Mouse (Mus musculus) layer of hippocampus, adult 2 months (tissue): ENCODE data around the gene Zfp282. TPM values are rescaled to one million over a fixed set of nuclear protein-coding genes. Genes with fewer than 3 reads are reported as not detected.

Experiments used
- DNase-seq, 2 experiments: peaks; one replicate each; pipeline ENCODE4 v3.0.0; 2022; ENCODE audit warnings: low spot score in 2 of 2
- H3K27ac ChIP-seq: fragments of 200-600 bp; 2 replicates; pipeline ENCODE4 v1.8.1; 2022
- H3K4me3 ChIP-seq: fragments of 200-600 bp; 2 replicates; pipeline ENCODE4 v1.8.1; 2022; ENCODE audit warnings: mild to moderate bottlenecking
- CTCF ChIP-seq: fragments of 200-600 bp; conservative IDR thresholded peaks from 2 replicates; pipeline ENCODE4 v1.8.1; 2022; ENCODE audit warnings: antibody characterized with exemption, mild to moderate bottlenecking, moderate library complexity
- total RNA-seq, 2 experiments: library from RNA; stranded (reverse); gene quantifications; 2 replicates each; pipeline ENCODE4 v1.2.3; 2021

The Zfp282 gene
- total RNA-seq, 2 experiments from 2014 or later = 13.3 to 13.5 TPM

DNA sequence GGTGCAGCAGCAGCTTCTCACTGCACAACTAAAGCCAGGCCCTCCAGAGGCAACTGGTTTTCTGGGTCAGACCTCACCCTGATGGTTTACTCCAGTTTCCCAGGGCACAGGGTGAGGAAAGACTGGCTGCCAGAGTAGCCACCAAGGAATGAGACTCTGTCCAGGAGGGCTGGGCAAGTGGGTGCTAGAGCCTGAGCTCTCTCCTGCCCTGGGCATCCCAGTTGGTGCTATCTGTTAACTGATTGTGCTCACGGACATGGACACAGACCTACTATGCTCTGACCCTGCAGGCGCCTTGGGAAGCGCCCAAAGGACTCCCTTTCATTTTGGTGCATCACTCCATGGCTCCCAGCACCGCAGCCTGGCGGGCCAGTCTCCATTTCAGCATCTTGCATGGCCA is 29.3 kb downstream of the Zfp282 start:
- no peak overlapping the region for H3K27ac ChIP-seq
- no peak for DNase-seq
- no peak for TF ChIP-seq CTCF
- H3K4me3 ChIP-seq = no peak overlapping the region

DNA sequence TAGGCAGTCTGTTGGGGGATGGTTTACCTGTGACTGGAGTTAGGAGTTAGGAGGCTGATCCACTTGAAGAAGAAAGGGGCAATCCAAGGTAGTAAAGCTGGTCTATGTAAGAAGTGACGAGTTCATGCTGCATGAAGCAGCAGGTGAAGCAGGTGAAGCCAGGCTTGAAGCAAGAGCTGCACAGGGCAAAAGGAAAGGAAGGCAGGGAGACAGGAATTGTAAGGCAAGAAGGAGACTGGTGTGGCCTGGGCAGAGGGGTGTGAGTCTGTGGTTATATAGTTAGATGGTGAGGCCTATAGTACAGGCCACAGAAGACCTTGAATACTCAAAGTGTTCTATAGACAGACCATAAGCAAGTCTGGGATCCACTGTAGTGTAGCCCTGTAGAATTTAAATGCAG is 32.0 kb downstream of the Zfp282 start:
- TF ChIP-seq CTCF = no peak
- DNase-seq = no peak
- Histone ChIP-seq H3K4me3 (no peak overlapping the region), H3K27ac (no peak overlapping the region)

DNA sequence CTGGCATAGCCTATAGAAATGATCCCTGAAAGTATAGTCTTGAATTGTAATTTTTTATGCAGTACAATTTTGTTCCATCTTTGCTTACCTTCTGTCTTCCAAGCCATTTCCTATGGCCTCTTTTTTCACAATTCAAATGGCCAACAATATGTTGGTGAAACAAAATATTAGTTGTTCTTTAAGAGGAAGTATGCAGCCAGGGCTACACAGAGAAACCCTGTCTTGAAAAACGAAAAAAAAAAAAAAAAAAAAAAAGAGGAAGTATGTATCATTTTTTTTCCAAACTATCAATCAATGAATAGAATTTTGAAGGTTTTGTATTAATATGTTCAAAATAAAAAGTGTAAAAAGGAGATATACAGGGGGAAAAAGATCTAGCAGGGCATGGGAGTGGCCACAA is 34.6 kb downstream of the Zfp282 start:
- no peak for TF ChIP-seq CTCF
- Histone ChIP-seq H3K27ac (no peak overlapping the region), H3K4me3 (no peak overlapping the region)
- DNase-seq = no peak

DNA sequence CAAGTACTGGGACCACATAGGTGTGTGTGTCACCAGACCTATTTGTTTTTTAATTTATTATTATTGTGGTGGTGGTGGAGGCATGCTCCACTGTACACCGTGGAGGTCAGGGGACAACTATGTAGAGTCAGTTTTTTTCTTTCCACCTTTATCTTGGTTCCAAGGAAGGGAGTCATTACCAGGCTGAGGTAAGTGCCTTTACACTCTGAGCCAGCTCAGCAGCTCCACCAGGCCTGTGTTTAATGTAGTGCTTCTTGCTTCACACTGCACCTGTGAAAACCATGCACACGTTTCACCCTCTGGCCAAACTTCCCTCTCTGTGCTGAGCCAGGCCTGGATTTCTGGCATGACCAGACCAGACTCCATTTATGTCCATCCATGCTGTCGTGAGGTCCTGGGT is 36.0 kb downstream of the Zfp282 start:
- no peak overlapping the region for H3K27ac ChIP-seq
- H3K4me3 ChIP-seq = no peak overlapping the region
- no peak for DNase-seq
- no peak for TF ChIP-seq CTCF

DNA sequence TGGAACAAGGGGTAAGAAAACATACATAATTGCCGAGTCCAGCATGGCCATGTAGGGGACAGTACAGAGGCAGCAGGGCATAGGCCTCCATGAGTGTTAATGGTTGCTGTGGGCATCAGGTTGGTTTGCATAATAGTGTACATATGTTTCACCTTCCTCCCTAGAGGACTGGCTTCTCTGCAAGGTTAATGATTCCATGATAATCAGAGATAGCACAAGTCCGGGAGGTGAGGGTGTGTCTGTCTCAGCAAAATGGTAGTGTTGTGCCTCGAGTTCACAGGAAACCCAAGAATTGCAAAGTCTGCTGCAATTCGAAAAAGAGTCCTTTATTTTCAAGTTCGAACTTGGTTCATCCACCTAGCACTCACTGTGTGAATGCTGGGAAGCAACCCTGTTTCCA is 40.0 kb downstream of the Zfp282 start:
- H3K27ac ChIP-seq = no peak overlapping the region
- no peak for DNase-seq
- no peak overlapping the region for H3K4me3 ChIP-seq
- no peak for TF ChIP-seq CTCF

GRCm38 (mm10) chr6:47918768-47919274 is 41.8 kb downstream of the Zfp282 start:
- TF ChIP-seq CTCF = no peak

DNA sequence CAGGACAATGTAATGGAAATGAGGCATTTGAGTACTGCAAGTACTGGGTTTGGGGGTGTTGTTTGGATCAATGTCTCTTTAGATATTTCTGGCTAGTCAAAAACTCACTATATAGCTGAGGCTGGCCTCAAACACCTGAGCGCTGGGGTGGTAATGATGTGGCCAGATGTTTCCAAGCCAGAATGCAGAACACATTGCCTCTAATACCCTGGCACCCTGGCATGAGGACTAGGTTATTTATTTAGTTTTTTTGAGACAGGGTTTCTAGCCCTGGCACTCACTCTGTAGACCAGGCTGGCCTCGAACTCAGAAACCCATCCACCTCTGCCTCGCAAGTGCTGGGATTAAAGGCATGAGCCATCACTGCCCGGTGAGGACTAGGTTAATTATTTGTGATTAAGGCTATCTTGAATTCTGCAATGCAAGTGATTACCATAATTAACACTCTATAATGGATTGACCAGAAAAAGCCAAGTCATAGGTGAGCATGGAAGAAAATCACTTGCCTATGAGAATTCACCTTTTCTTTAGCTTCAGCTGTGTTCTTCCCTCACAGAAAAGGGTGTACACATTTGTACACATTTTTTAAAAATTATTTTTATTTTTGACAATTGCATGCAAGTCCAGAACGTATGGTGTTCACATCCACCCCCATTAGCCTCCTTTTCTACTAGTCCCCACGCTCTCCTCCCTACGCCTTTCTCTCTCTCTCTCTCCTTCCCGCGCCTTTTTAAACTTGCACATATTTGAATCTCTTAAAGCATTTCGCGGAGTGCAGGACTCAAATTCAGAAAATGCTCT is 42.8 kb downstream of the Zfp282 start:
- no peak for DNase-seq
- Histone ChIP-seq H3K27ac (peak overlapping the region; percentile 98), H3K4me3 (peak overlapping the region; percentile 95)
- TF ChIP-seq CTCF = no peak

More at GRCm38 (mm10) chr6:47918768-47919274, 41.8 kb downstream of the Zfp282 start:
- H3K4me3 ChIP-seq = no peak overlapping the region
- H3K27ac ChIP-seq = no peak overlapping the region
- no peak for DNase-seq

DNA sequence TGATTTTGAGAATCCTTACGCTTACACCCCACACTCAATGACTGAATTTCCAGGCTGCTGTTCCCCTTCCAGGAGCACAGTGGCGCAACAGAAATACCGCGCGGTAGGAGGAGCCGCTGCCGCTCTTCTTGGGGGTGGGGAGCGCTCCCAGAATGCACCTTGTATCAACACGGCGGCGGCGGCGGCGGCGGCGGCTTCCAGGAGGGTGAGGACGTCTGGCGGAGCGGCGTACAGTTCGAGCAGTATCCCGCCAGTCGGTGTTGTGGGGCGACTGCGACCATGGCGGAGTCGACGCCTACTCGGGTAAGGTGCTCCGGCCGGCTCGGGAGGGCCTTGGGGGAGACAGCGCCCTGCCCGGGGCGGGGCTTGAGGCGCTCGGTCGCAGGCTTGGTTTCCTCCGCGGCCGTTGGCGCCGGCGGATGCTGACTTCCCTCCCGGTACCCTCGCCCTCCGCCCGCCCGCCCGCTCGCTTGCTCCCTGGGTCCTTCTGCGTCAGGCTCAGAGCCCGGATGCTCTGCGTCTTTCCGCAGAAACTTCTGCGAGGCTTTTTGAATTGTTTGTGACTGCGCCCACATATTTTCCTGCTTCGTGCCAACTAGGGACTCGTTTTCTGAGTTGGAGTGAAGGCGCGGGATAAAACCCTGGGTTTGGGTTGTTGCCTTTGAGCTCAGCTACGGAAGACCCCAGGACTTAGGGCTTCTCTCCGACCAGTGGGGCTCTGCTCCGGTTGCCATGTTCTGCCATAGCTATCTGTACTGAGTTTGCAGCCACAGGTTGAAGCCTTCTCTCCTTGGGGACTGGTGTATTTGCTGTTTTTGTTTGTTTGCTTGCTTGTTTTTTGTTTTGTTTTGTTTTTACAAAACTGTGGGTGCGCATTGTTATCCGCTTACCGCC is 43.7 kb downstream of the Zfp282 start, which contains the start of gene Zfp212:
Gene Zfp212 (plus strand): TSS at position 30 of the 894 bp plus-strand sequence.
- Histone ChIP-seq H3K27ac (peak within 1 kb of the TSS; percentile 98), H3K4me3 (peak within 1 kb of the TSS; percentile 95)
- TF ChIP-seq CTCF = peak; percentile 80
- peak; percentile 84 to 90 for DNase-seq

DNA sequence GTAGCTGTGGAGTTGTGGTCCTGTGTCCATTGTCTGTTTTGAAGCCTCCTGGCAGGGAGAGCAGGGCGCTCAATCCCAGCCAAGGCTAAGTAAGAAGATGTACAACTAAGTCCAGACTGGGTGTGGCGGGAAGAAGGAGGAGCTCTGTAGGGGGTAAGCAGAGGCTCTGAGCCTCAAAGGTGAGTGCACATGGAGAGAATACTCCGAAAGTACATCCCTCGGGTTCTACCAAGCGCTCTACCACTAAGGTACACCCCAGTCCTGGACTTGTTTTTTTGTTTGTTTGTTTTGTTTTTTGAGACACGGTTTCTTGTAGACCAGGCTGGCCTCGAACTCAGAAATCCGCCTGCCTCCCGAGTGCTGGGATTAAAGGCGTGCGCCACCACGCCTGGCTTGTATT is 65.5 kb downstream of the Zfp282 start:
- no peak for TF ChIP-seq CTCF
- Histone ChIP-seq H3K4me3 (peak overlapping the region; percentile 54), H3K27ac (no peak overlapping the region)
- no peak for DNase-seq

GRCm38 (mm10) chr6:47943021-47943691 is 66.2 kb downstream of the Zfp282 start:
- Histone ChIP-seq H3K4me3 (peak overlapping the region; percentile 54), H3K27ac (peak overlapping the region; percentile 19; the same call in 1 of the 2 replicates)
- TF ChIP-seq CTCF = peak; percentile 73
- DNase-seq = peak; percentile 37 to 62

GRCm38 (mm10) chr6:47943721-47944120 is 66.7 kb downstream of the Zfp282 start:
- no peak for TF ChIP-seq CTCF
- DNase-seq = no peak
- H3K4me3 ChIP-seq = peak overlapping the region; percentile 54
- H3K27ac ChIP-seq = no peak overlapping the region

- DNase-seq = no peak
- no peak overlapping the region for H3K27ac ChIP-seq
- H3K4me3 ChIP-seq = no peak overlapping the region
- no peak for TF ChIP-seq CTCF
Observed at GRCm38 (mm10) chr6:47947388-47947787, 70.4 kb downstream of the Zfp282 start.
